Mouse (Mus musculus): ENCODE results near the gene Twf1. TPM values are rescaled to one million over a fixed set of nuclear protein-coding genes. Genes with fewer than 3 reads are reported as not detected.

Gene Twf1
- polyA plus RNA-seq (2017; shearing (Covaris generic)) = 23.4 TPM

GRCm38 (mm10) chr15:94589219-94590075 is at the start of gene Twf1:
Twf1 (minus strand) TSS chr15:94589889.

DNA sequence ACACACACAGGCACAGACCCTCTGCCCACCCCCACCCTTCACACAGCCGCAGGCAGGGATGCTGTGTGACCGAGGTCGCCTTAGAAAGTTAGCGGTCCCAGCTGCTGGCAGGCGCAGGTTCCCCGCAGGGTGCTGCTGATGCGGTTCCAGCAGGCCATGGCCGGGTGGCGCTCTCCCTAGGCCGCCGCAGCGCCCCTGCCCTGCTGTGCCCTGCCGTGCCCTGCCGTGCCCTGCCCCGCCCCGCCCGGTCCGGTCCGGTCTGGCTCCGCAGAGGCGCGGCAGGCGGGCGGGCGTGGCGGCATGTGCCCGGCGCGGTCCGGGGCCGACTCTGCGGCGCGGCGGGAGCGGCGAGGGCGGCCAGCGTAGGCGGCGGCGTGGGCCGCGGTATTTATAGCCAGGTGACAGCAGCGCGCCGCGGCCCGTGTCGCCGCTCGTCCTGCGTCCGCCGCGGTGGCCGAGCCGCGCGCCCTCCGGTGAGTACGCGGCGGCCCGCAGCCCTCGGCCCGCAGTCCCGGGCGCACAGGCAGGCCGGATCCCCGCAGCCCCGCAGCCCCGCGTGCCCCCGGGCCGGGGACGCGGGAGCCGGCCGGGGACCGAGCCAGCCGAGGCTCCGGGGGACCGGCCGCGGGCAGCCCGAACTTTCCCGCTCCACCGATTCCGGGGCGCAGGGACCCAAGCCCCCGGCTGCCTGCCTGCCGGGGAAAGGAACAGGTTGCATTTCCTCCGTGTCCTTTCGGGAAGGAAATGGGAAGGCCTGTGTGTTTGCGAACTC is 39.3 kb upstream of the Twf1 start, which contains the start of gene Tmem117:
TSS of gene Tmem117 (plus strand) at position 403 of the 772 bp plus-strand sequence.

DNA sequence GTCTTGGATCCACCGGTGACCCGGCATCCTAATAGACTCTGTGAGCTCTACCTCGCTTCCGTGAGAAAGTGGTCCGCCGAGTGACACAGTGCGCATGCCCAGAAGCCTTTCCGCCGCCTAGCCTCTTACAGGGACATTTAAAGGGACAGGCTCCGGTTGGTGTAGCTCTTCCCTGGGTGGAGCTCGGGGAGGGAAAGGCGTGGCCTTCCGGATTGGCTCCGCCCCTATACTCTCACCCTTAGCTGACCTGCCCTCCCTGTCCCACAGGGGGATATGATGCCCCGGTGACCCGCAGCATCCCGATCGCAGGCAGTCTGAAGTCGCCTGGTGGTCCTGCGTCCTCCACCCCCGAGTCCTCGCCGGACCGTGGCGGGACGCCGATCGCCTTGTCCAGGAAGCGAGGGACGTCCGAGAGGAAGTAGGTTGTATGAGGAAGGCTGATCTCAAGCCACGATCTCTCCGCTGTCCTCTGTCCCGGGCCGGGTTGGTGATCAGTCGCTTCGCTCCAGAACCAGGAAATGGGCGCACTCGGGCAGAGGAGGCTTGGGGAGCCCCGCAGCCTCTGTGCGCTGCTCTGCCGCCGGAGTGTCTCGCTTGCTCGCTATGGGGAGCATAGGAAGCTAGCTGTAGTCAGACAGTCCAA is 46.2 kb downstream of the Twf1 start, which contains the start of the genes Pus7l and Irak4:
TSS of gene Pus7l (minus strand) at position 139 of the 643 bp plus-strand sequence.
TSS of gene Irak4 (plus strand) at position 235 of the 643 bp plus-strand sequence.

Other genes with a start within 250 kb of the Twf1 start
- not detected for gene Adamts20, start 124.5 kb downstream of the Twf1 start, polyA plus RNA-seq (2017; shearing (Covaris generic))
- 11.7 TPM for gene Pus7l, start 46.3 kb downstream of the Twf1 start, polyA plus RNA-seq (2017; shearing (Covaris generic))
- 43.1 TPM for gene Irak4, start 46.2 kb downstream of the Twf1 start, polyA plus RNA-seq (2017; shearing (Covaris generic))
- gene Tmem117, start 39.3 kb upstream of the Twf1 start, polyA plus RNA-seq (2017; shearing (Covaris generic)) = not detected